Mouse (Mus musculus) kidney, embryonic 15.5 days (tissue): ENCODE measurements at regions not wholly inside any gene's neighbourhood (a gene's known extent, or its start where the extent isn't known, plus 50 kb on each side); places are given as distances from the start of the nearest gene placed in this dataset.

ENCODE experiments used
- ATAC-seq: fragments of 200-750 bp; cut with Nextera tagmentation; replicated peaks from 2 replicates; pipeline ENCODE4 v1.8.0; 2017; ENCODE audit warnings: moderate TSS enrichment; ENCODE audit not compliant: low FRiP score
- H3K27ac ChIP-seq: fragments of 300-500 bp; sonication (generic); 2 replicates; pipeline ENCODE4 v1.5.1; 2015; ENCODE audit warnings: mild to moderate bottlenecking, inconsistent platforms
- H3K27me3 ChIP-seq: fragments of 300-500 bp; sonication (generic); 2 replicates; pipeline ENCODE4 v1.6.1; 2015; ENCODE audit warnings: inconsistent platforms
- H3K36me3 ChIP-seq: fragments of 300-500 bp; sonication (generic); 2 replicates; pipeline ENCODE4 v1.6.1; 2015; ENCODE audit warnings: inconsistent platforms
- H3K4me1 ChIP-seq: fragments of 300-500 bp; sonication (generic); 2 replicates; pipeline ENCODE4 v1.6.1; 2015; ENCODE audit warnings: inconsistent platforms
- H3K4me2 ChIP-seq: fragments of 300-500 bp; sonication (generic); 2 replicates; pipeline ENCODE4 v1.6.1; 2015; ENCODE audit warnings: moderate library complexity, mild to moderate bottlenecking, inconsistent platforms
- H3K4me3 ChIP-seq: fragments of 300-500 bp; sonication (generic); replicated peaks from 2 replicates; pipeline ENCODE4 v1.5.1; 2015; ENCODE audit warnings: mild to moderate bottlenecking, inconsistent platforms
- H3K9ac ChIP-seq: fragments of 300-500 bp; sonication (generic); 2 replicates; pipeline ENCODE4 v1.6.1; 2015; ENCODE audit warnings: mild to moderate bottlenecking, inconsistent platforms
- H3K9me3 ChIP-seq: fragments of 300-500 bp; sonication (generic); replicated peaks from 2 replicates; pipeline ENCODE4 v1.6.1; 2016; ENCODE audit warnings: inconsistent platforms
- whole genome bisulfite sequencing: fragments of 180-500 bp; shearing (Covaris S2); methylation state at CpG from one replicate; pipeline ENCODE4 v1.1.7; 2015; ENCODE audit warnings: mixed read lengths; 5-methylcytosine and 5-hydroxymethylcytosine counted together

GRCm38 (mm10) chr11:114352146-114352795 is 285.4 kb upstream of the Sdk2 start:
- Histone ChIP-seq H3K36me3 (no peaks in the 10 kb centered on the region), H3K9me3 (no peaks in the 10 kb centered on the region), H3K4me2 (no peak overlapping the region), H3K27ac (no peak overlapping the region), H3K9ac (no peak overlapping the region), H3K4me3 (no peak overlapping the region), H3K4me1 (no peaks in the 10 kb centered on the region), H3K27me3 (no peaks in the 10 kb centered on the region)
- WGBS = 45% methylated on average over 4 of the region's 4 CpGs
- no peak for ATAC-seq

- no peaks in the 10 kb centered on the region for H3K27me3 ChIP-seq
- no peaks in the 10 kb centered on the region for H3K36me3 ChIP-seq
- 74% methylated on average over 12 of the region's 12 CpGs for WGBS
- no peak overlapping the region for H3K27ac ChIP-seq
- H3K4me2 ChIP-seq = no peak overlapping the region
- no peak for ATAC-seq
- no peaks in the 10 kb centered on the region for H3K9me3 ChIP-seq
- no peak overlapping the region for H3K9ac ChIP-seq
- no peak overlapping the region for H3K4me3 ChIP-seq
- peaks cover 12% of the 10 kb centered on the region for H3K4me1 ChIP-seq
Measured at GRCm38 (mm10) chr11:114336839-114337484, 270.1 kb upstream of the Sdk2 start.

GRCm38 (mm10) chr11:114335950-114336838 is 269.3 kb upstream of the Sdk2 start:
- Histone ChIP-seq H3K9ac (no peak overlapping the region), H3K9me3 (no peaks in the 10 kb centered on the region), H3K27me3 (no peaks in the 10 kb centered on the region), H3K4me3 (no peak overlapping the region), H3K4me2 (no peak overlapping the region), H3K27ac (no peak overlapping the region), H3K4me1 (peaks cover 12% of the 10 kb centered on the region), H3K36me3 (no peaks in the 10 kb centered on the region)
- no peak for ATAC-seq
- WGBS = 33% methylated on average over 10 of the region's 10 CpGs

GRCm38 (mm10) chr11:114331579-114332150 is 264.8 kb upstream of the Sdk2 start:
- ATAC-seq = no peak
- no peaks in the 10 kb centered on the region for H3K36me3 ChIP-seq
- H3K4me2 ChIP-seq = no peak overlapping the region
- WGBS = 67% methylated on average over 5 of the region's 5 CpGs
- H3K27me3 ChIP-seq = no peaks in the 10 kb centered on the region
- peak overlapping the region; percentile 66 for H3K27ac ChIP-seq
- no peak overlapping the region for H3K4me3 ChIP-seq
- no peaks in the 10 kb centered on the region for H3K9me3 ChIP-seq
- no peak overlapping the region for H3K9ac ChIP-seq
- peaks cover 11% of the 10 kb centered on the region for H3K4me1 ChIP-seq

GRCm38 (mm10) chr11:114330316-114330715 is 263.5 kb upstream of the Sdk2 start:
- ATAC-seq = no peak
- no peaks in the 10 kb centered on the region for H3K36me3 ChIP-seq
- H3K9ac ChIP-seq = no peak overlapping the region
- H3K4me2 ChIP-seq = no peak overlapping the region
- no peaks in the 10 kb centered on the region for H3K27me3 ChIP-seq
- no peak overlapping the region for H3K27ac ChIP-seq
- WGBS = 89% methylated on average over 5 of the region's 5 CpGs
- no peaks in the 10 kb centered on the region for H3K9me3 ChIP-seq
- no peaks in the 10 kb centered on the region; the same call in 1 of the 2 replicates for H3K4me1 ChIP-seq
- H3K4me3 ChIP-seq = no peak overlapping the region

- Histone ChIP-seq H3K36me3 (no peaks in the 10 kb centered on the region), H3K9me3 (no peaks in the 10 kb centered on the region), H3K27ac (no peak overlapping the region), H3K9ac (no peak overlapping the region), H3K27me3 (peaks cover 34% of the 10 kb centered on the region), H3K4me1 (peaks cover 5% of the 10 kb centered on the region), H3K4me2 (no peak overlapping the region), H3K4me3 (no peak overlapping the region)
- 72% methylated on average over 4 of the region's 4 CpGs for WGBS
- ATAC-seq = no peak
Measured at GRCm38 (mm10) chr11:114322627-114323026, 255.8 kb upstream of the Sdk2 start.

- WGBS = 75% methylated on average over 12 of the region's 12 CpGs
Measured at GRCm38 (mm10) chr11:114321974-114322373, 255.1 kb upstream of the Sdk2 start.

GRCm38 (mm10) chr11:114321527-114321926 is 254.7 kb upstream of the Sdk2 start:
- no peak for ATAC-seq
- Histone ChIP-seq H3K9me3 (no peaks in the 10 kb centered on the region), H3K9ac (no peak overlapping the region), H3K4me2 (no peak overlapping the region), H3K36me3 (no peaks in the 10 kb centered on the region), H3K27ac (no peak overlapping the region), H3K27me3 (peaks cover 35% of the 10 kb centered on the region), H3K4me3 (no peak overlapping the region), H3K4me1 (peaks cover 13% of the 10 kb centered on the region)
- 94% methylated on average over 8 of the region's 8 CpGs for WGBS

More at GRCm38 (mm10) chr11:114321974-114322373, 255.1 kb upstream of the Sdk2 start:
- Histone ChIP-seq H3K9me3 (no peaks in the 10 kb centered on the region), H3K4me2 (no peak overlapping the region), H3K9ac (no peak overlapping the region), H3K4me3 (no peak overlapping the region), H3K4me1 (peaks cover 12% of the 10 kb centered on the region), H3K36me3 (no peaks in the 10 kb centered on the region), H3K27ac (no peak overlapping the region), H3K27me3 (peaks cover 35% of the 10 kb centered on the region)
- no peak for ATAC-seq

GRCm38 (mm10) chr11:114315274-114315673 is 248.4 kb upstream of the Sdk2 start:
- no peak for ATAC-seq

GRCm38 (mm10) chr11:114313652-114314051 is 246.8 kb upstream of the Sdk2 start:
- peaks cover 28% of the 10 kb centered on the region for H3K4me1 ChIP-seq
- H3K9me3 ChIP-seq = no peaks in the 10 kb centered on the region
- no peak overlapping the region for H3K27ac ChIP-seq
- ATAC-seq = no peak
- no peak overlapping the region for H3K4me3 ChIP-seq
- H3K9ac ChIP-seq = no peak overlapping the region
- no peak overlapping the region for H3K4me2 ChIP-seq
- WGBS = 20% methylated on average over 6 of the region's 6 CpGs
- H3K27me3 ChIP-seq = peaks cover 61% of the 10 kb centered on the region
- no peaks in the 10 kb centered on the region for H3K36me3 ChIP-seq

More at GRCm38 (mm10) chr11:114315274-114315673, 248.4 kb upstream of the Sdk2 start:
- Histone ChIP-seq H3K4me3 (no peak overlapping the region), H3K9ac (no peak overlapping the region), H3K9me3 (no peaks in the 10 kb centered on the region), H3K27ac (no peak overlapping the region), H3K27me3 (peaks cover 64% of the 10 kb centered on the region), H3K36me3 (no peaks in the 10 kb centered on the region), H3K4me1 (peaks cover 28% of the 10 kb centered on the region), H3K4me2 (no peak overlapping the region)
- WGBS = 54% methylated on average over 8 of the region's 8 CpGs

GRCm38 (mm10) chr11:114311640-114312039 is 244.8 kb upstream of the Sdk2 start:
- WGBS = 79% methylated on average over 4 of the region's 4 CpGs

More at GRCm38 (mm10) chr11:114311640-114312039, 244.8 kb upstream of the Sdk2 start:
- no peak overlapping the region for H3K4me2 ChIP-seq
- ATAC-seq = no peak
- no peak overlapping the region for H3K4me3 ChIP-seq
- peaks cover 16% of the 10 kb centered on the region for H3K4me1 ChIP-seq
- no peaks in the 10 kb centered on the region for H3K36me3 ChIP-seq
- peaks cover 49% of the 10 kb centered on the region for H3K27me3 ChIP-seq
- H3K27ac ChIP-seq = no peak overlapping the region
- no peaks in the 10 kb centered on the region for H3K9me3 ChIP-seq
- no peak overlapping the region for H3K9ac ChIP-seq
